Mouse (Mus musculus) left cerebral cortex, adult 18-20 months (tissue): ENCODE data around the gene Ahnak2. TPM values are rescaled to one million over a fixed set of nuclear protein-coding genes. Genes with fewer than 3 reads are reported as not detected.

Source experiments
- DNase-seq, 2 experiments: peaks; one replicate each; pipeline ENCODE4 v3.0.0; 2021 to 2022; ENCODE audit warnings: low spot score in 2 of 2, mixed read lengths in 1 of 2
- total RNA-seq, 2 experiments: library from RNA; stranded (reverse); gene quantifications; 2 replicates each; pipeline ENCODE4 v1.2.3; 2021

The Ahnak2 gene
- total RNA-seq, 2 experiments from 2014 or later, result 5.8 to 6.6 TPM

GRCm38 (mm10) chr12:112797672-112798331 is 4.7 kb downstream of the Ahnak2 start:
- DNase-seq, result peak; percentile 63 to 79

GRCm38 (mm10) chr12:112796551-112797510 is 5.6 kb downstream of the Ahnak2 start:
- no peak for DNase-seq

DNA sequence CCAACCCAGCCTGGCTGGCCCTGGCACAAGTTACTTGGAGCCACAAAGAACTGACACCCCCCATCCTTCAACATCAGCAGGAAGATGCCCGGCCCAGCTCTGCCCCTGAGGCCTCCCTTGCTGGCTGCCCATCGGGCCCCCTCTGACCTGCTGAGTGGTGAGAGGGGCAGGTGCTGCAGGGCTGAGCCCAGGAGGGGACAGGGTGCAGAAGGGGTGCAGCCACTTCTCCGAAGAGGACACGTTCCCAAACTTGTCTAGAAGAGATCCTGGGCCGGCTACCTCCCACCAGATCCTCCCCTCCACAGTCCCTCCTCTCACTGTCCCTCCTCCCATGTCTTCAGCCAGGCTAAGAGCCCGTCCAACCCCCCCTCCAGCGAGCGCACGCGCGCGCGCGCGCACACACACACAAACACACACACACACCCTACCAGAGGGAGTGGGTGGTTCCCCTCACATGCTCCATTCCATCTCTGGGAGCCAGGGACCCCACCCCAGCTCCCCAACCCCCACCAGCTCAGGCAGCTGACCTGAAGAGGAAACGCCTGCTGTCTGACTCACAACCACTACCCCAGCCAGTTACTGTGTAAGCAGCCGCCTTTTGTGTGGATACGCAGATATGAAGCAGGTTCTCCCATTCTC is 6.9 kb downstream of the Ahnak2 start:
- DNase-seq, result no peak

DNA sequence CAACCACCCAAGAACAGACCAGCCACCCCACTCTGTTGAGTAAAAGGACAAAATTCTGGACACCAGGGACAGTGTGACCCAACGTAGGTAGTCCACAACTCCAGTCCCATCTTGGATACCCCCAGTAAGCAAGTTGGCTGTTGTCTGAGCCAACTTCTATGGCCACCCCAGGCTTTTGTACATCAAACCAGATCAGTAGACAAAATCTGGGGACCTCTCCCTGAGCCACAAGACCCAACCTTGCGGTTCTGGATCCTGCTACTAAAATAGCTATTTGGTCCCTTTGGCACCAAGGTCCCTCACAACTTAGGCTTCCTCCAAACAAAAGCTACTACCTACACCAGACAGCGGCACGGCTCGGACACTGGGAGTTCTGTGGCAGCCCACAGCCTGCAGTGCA is 7.5 kb downstream of the Ahnak2 start:
- no peak for DNase-seq

DNA sequence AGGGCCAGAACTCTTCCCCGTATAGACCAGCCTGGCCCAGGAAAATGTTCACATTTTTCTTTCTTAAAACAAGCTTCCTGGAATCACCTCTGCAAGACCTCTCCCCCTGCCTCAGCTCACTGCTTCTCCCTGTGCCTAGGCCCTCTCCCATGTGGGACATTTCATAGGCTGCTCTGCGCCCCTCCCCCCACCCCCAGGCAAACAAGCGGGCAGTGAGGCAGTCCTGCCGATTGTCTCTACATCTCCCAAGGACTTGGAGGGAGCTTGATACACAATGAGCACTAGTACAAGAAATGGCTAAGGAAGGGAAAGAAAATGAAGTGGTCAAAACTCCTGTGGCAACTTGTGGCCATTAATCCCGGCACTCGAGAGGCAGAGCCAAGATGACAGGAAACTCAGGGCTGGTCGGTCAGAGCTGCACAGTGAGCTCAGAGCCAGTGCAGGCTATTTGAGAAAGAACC is 8.1 kb downstream of the Ahnak2 start:
- DNase-seq, result no peak

DNA sequence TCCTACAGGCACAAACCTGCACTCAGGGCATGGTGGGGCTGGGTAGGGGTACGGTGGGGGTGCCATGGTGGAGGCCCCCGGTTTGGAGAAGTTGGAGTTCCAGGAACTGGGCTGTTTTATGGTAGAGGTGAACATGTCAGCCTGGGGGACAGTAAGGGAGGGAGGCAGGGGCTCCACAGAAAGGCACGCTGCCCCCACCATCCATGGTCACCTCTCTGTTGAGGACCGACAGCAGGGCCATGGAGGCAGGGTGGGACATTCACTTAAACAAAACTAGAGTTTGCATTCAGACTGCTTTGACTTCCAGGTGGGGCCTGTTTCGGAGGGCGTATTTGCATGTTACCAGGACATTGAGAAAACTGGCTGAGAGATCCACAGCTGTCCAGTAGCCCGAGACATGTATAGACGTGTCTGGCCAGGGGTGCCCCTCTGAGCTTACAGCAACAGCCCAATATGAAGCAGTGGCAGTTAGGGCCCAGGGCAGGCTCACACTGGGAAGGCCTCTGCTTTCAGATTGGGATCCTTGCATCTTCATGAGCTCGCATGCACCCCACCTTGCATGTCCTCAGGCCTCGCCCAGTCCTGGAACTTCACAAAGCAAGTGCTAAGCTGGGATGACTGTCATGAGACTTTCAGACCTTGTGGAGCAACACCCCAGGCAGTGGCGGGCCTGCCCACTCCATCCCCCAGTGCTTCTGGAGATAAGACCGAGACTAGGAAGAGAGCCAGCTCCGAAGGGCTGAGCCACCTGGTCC is 8.7 kb downstream of the Ahnak2 start:
- no peak for DNase-seq

DNA sequence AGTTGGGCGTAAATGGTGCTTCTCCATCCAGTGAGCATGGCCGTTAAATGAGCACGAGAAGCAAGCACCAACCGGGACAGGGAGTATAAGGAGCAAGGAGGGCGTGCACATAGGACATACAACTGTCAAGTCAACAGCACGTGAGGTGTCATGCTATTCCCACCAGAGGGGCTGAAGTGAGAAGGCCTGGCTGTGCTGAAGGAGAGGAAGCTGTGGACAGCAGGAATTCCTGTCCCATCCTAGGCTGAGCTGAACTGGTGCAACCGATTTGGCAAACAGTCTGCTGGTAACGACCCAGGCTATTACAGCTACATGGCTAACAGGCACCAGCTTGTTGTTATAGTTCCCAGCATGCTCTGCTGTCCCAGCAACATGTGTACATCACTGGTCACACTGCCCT is 11.4 kb downstream of the Ahnak2 start:
- DNase-seq, result no peak

GRCm38 (mm10) chr12:112774481-112774880 is 28.0 kb downstream of the Ahnak2 start:
- no peak for DNase-seq

- no peak for DNase-seq
These were observed 28.4 kb downstream of the Ahnak2 start for GRCm38 (mm10) chr12:112774026-112774425.

DNA sequence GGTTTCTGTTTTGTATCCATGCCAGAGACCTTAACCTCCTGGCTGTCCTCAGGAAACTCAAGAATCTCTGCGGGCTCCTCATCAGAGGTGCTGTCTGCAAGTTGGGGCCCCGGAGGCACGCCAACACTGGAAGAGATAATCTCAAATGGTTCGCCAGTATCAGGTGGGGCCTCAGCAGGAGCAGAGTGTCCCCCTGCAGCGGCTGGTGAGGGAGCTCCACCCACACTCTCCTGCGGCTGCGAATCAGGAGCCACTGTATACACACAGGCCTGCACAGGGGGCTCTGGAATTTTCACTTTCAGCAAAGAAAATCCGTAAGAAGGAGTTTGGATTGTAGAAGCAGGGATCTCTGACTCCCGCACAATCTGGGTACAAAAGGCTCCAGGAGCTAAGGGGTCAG is 29.1 kb downstream of the Ahnak2 start:
- DNase-seq, result no peak

DNA sequence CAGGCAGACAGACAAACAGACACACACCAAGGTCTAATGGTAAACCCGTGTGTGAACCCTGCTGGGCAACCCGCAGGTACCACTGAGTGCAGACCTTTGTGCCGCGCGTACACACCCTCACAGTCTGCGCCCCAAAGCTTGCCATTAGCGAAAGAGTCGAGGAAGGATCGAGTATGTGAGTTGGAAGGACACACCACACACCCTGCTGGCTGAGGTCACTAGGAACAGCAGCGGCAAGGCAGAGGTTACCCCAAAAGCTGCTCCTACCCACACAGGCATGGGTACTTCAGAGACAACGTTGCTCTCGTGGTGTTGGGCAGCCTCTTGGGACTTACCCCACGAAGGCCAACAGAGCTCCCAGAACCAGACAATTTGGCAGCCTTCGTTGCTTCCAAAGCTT is 30.2 kb downstream of the Ahnak2 start:
- no peak for DNase-seq

GRCm38 (mm10) chr12:112770396-112770795 is 32.1 kb downstream of the Ahnak2 start:
- DNase-seq, result no peak

DNA sequence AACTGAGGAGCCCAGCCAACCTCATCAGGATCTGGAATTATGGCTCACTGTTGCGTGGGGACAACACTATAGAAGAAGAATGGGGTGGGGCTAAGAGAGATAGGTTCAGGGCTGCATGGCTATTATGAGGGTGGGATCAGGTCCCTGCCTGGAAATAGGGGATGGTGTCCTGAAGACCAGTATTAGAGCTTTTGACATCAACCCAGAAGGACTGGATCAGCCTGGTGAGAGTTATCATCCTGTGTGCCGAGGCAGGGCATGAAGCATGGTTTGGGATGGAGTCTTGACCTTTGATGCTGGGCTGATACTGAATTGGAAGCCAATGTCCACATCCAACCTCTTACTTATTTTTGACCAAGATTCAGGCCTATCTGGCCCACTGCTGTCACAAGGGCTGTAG is 32.7 kb downstream of the Ahnak2 start:
- DNase-seq, result no peak

DNA sequence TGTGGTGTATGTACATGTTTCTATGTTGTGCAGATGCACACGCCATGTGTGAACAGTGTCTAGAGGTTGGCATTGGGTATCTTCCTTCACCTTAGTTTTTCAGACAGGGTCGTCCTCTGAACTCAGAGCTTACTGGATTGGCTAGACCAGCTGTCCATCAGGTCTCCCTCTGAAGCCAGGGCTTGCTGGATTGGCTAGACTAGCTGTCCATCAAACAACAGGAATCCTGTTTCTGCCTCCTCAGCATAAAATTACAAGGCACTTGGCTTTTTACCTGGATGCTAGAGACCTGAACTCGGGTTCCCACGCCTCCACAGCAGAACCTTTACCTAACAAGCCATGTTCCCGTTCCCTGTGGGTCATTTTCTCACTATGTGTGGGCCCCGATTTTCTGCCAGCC is 33.4 kb downstream of the Ahnak2 start:
- DNase-seq, result peak in 1 of 2 experiments; percentile 26

GRCm38 (mm10) chr12:112768166-112768565 is 34.3 kb downstream of the Ahnak2 start:
- DNase-seq, result no peak

DNA sequence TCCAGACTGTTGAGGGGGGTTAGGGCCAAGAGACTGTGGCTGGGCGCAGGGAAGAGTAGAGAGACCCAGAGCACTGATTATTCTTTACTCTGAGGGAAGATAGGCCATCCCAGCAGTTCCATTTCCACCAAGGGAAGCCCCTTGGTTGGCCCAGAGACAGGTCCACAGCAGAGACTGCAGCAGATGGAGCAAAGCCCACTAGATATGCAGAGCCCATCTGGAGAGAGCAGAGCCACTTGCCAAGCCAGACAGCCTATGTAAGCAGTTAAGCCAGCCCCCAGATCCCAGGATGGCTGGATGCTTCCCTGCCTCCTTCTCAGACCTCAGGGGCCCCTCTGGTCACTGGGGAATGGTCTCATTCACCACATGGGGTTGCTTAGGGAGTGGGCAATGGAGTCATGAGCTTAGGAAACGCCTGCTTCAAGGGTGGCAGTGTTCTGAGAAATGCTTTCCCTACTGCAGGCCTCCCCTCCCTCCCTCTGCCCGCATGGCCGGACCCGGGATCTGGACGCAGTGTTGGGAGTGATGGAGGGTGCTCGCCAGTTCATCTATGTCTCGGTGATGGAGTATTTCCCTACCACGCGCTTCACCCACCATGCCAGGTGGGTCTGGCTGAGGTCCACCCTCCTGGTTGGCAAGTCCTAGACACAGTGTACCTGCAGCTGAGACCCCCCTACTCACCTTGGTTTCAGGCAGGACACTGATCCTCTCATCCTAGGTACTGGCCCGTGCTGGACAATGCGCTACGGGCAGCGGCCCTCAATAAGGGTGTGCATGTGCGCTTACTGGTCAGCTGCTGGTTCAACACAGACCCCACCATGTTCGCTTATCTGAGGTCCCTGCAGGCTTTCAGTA is 35.2 kb downstream of the Ahnak2 start:
- DNase-seq, result no peak

DNA sequence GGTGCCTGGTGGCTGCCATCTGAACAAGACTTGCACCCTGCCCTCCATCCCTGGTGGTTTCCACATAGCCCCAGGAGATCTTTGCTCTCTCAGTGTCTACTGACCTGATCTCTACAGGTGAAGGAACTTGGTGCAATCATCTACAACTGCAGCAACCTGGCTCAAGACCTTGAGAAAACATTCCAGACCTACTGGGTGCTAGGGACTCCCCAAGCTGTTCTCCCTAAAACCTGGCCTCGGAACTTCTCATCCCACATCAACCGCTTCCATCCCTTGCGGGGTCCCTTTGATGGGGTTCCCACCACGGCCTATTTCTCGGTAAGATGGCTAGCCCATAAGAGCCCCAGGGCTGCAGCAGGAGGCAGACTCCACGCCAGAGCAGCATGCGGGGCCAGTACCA is 35.9 kb downstream of the Ahnak2 start:
- DNase-seq, result no peak

DNA sequence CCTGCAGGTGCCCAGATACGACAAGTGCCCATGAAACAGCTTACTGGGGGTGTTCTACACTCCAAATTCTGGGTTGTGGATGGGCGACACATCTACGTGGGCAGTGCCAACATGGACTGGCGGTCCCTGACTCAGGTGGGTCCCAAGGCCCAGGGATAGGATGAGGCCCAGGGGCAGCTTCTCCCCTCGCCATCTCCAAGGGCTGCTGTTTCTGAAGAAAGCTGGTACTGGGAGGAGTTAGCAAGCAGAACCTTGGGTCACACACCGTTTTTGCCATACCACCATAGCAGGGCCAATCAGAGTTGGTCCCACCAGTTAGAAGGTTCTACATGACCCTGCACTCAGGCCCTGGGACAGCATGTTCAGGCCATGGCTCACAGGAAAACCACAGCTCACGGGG is 37.5 kb downstream of the Ahnak2 start:
- no peak for DNase-seq

GRCm38 (mm10) chr12:112764141-112764540 is 38.3 kb downstream of the Ahnak2 start:
- DNase-seq, result no peak

DNA sequence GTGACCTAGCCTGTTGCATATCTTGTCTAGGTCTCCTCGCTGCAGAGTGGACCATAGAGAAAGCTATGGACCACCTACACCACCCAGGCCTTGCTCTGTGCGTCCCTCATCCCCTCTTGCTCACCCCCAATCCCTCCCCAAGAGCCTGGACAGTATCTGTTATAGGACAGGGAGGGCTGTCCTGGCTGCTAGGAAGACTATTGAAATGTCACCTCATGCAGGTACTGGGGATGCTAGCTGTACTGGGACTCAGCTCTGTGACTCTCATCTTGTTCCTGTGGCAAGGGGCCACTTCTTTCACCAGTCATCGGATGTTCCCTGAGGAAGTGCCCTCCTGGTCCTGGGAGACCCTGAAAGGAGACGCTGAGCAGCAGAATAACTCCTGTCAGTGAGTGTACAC is 39.3 kb downstream of the Ahnak2 start:
- no peak for DNase-seq
